Mouse (Mus musculus) heart, postnatal 25 days (tissue): ENCODE measurements at regions not wholly inside any gene's neighbourhood (a gene's known extent, or its start where the extent isn't known, plus 50 kb on each side); places are given as distances from the start of the nearest gene placed in this dataset.
"Not testable (repeated sequence)": the region's sequence is repeated elsewhere in the genome, so short reads cannot be mapped to it uniquely, and the experiment has no call there.

ENCODE experiments used
- DNase-seq: peaks from one replicate; pipeline ENCODE4 v3.0.0; 2022; ENCODE audit warnings: low spot score
- intact Hi-C: fragments of 180-260 bp; cut with DNase I; formaldehyde crosslinking; loops from one replicate; pipeline ENCODE4 v1.15.1; 2025

DNA sequence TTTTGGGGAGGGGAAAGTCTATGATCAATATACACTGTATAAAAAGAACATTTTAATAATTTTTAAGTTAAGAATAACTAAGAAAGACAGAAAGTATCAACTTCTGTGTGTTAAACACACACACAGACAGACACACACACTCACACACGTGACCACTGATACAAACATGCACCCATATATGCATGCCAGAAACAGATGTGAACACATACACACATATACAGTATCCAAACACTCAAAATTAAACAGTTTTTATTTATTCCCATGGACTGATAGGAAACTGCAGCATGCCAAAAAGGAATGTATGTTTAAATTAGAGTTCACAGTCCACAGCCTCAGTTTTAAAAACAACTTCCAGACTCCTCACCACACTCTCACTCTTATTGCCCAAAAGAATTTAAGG, 203.4 kb upstream of the Tbl1x start:
- intact Hi-C loops: no loop called here
- no peak for DNase-seq

DNA sequence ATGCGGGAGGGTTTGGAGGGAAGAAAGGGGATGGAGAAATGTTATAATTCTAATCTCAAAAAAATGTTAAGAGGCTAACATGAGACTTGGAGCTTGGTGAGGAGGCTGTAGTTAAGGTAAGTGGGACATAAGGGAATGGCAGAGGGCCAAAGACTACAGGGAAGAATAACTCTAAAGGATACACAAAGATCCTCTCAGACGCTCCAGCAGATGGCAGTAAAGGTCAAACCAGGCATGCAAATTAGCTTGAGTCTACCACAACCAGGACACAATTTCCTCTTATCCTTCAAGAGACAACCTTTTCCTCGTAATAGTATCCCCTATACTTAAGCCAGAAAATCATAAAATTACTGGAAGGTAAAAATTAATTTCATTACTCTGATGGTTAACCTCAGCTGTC, 196.4 kb upstream of the Tbl1x start:
- no peak for DNase-seq
- intact Hi-C loops: loop anchor here (5.0 kb wide), 4 partner anchors 118 to 408 kb away; partner anchors contain the start of gene Tbl1x

DNA sequence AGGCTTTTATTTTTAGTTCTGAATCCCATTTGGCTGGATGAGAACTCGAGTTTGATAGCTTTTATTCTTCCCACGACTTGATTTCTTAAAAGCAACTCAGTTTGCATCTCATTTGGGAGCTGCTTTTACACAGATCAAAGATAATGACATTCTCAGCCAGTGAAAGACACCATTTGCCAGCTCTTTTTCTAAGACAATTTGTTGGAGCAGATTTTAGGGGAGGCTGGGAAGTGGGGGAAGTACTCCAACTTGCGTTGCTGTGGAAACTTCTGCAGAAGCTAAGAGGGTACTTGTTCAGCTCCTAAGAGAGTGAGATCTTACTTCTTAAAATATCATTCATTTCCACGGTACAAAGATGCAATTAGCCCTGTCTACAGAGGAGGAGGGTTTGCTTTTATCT, 187.2 kb upstream of the Tbl1x start:
- intact Hi-C loops: no loop called here
- no peak for DNase-seq

DNA sequence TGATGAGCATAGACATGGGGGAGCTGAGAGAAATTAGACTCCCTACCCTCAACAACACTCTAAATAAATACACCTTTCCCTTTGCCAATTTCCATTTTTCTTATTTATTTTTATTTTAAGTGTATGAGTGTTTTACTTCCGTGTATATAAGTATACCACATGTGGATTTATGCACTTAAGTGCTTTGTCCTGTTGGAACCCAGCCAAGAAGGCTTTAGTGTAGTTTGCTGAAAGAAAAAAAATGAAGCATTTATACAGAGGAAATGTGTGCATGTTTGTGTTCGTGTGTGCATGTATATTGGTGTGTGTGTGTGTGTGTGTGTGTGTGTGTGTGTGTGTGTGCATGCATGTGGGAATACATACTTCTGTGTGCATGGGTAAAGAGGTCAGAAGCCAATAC, 157.6 kb upstream of the Tbl1x start:
- no peak for DNase-seq
- intact Hi-C loops: no loop called here

DNA sequence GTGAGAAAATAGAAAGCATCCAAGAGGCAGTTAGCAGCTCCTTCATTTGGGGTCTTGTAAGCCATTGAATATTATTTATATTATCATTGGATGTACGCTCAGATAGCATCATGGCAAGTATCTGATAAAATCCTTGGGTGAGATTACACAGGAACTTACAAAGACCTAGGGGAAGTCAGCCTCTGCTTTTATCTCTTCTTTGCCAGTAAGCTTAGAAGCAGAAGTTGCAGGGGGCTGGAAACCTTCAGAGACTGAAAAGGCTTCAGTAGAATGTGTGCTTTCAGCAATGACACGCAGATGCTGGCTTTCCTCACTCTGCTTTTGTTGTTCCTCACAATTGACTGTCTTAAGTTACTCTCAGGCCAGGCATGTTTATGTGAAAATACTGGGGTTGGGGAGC, 150.3 kb upstream of the Tbl1x start:
- intact Hi-C loops: no loop called here
- DNase-seq: no peak

DNA sequence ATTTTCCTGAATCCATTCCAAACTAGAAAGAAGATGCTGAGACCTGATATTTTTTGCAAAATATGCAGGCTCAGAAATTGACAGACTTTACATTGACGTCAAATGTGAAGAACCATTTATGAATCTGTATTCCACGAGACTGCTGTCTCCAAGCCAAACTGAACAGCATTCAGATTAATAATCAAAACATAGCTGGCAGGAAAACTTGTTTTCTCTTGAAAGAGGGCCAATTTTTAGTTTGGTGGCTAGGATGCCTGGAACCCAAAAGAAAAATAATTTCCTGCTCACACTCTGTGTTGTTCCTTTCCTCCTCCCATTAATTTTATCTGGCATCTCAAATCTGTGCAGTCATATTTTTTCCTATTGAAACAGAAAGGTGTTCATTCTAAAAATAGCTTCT, 149.7 kb upstream of the Tbl1x start:
- DNase-seq: no peak
- intact Hi-C loops: no loop called here

DNA sequence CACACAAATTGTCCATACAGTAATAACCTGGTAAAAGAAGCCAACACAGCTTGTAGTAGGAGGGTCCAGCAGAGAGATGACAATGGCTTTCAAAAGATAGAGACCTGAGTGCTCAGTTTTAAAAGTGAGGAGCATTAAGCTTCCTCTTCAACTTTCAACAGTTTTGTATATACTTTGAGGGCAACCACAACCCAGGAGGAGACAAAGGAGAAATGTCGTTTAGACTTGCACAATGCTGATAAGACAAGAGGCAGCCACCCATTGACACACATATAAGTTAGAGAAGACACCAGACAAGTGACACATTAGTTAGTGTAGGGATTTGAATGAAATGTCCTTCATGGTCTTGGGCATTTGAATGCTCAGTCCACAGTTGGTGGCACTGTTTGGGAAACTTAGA, 147.2 kb upstream of the Tbl1x start:
- no peak for DNase-seq
- intact Hi-C loops: no loop called here

DNA sequence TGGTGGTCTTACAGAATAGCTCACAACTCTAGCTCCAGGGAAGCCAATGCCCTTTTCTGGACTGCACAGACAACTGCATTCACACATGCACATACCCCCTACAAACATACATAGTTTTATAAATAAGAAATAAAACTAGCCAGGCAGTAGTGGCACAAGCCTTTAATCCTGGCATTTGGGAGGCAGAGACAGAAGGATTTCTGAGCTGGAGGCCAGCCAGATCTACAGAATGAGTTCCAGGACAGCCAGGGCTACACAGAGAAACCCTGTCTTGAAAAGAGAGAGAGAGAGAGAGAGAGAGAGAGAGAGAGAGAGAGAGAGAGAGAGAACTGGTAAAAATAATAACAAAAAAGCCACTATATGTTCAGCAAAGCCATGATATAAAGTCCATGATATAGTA, 143.5 kb upstream of the Tbl1x start:
- intact Hi-C loops: no loop called here
- DNase-seq: no peak

DNA sequence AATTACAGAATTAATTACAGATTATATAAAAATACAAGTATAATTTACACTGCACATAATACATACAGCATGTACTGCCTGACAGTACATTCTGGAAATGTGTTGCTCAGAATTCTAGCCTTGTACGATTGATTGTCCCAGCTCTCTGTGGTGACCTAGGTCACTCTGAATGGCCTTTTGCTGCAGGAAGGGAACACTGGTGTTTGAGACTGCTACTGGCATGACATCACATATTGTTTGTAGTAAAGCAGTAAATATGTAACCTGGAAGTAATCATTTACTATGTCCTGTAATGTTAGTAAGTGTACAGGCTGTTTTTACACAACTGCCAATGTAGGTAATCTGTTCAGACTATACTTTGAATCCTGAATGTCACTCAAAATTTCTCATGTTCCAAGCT, 123.5 kb upstream of the Tbl1x start:
- DNase-seq: no peak
- intact Hi-C loops: no loop called here

DNA sequence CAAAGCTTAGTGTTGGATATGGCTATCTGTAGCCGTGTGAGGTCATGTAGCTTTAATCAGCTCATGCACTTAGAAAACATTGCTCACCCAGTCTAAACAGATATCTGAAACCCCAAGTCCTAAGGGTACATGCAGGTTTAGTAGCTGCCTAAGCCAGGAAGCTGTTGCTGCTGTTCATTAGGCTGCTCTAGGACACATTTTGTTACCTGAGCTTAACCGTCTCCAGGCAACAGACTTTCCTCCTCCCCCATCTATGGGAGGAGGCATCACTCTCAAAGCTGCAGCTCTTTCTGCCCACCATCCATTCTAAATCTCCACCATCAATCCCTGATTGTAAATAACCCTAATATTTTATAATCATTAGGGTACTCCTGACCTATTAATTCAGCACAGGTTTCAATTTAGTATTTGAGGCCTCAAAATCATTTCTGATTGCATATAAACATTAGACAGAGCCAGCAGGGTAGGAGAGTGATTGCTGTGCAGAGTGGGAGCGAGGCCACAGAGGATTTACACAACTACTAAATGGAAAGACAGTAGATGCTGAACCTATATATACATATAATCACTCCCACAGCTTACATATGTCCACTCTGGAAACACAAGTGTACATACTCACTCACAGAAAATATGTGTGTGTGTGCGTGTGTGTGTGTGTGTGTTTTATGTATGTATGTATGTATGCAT, 118.9 kb upstream of the Tbl1x start:
- intact Hi-C loops: no loop called here
- no peak for DNase-seq

DNA sequence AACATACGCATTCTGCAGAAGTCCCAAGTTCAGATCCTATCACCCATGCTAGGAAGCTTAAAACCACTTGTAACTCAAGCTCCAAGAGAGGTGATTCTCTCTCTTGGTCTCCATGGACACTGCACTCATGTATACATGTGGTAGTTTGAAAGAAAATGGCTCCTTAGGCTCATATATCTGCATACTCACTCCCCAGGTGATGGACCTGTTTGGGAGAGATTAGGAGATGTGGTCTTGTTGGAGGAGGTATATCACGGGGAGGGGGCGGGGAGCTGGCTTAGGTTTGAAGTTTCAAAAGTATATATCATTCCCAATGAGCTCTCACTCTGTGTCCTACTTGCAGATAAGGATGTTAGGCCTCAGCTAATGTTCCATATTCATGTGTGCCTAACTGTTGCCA, 103.9 kb upstream of the Tbl1x start:
- DNase-seq: no peak
- intact Hi-C loops: no loop called here

DNA sequence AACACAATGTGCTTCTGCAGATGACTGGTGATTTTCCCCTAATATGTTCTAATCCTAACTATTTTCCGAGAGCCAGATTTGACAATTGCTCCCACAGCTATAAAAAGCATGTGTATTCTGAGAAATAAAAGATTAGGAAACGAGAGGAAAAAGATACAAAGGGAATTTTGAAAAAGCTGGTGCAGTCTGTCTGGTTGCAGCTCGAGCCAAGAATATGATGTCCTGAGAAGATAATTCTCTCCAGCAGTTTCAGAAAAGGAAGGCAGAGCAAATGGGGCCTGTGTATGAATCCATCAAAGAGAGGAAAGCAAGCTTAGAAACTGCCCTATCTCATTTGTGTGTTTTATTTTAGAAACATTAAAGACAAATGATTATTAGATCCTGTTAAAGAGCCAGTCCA, 102.9 kb upstream of the Tbl1x start:
- no peak for DNase-seq
- intact Hi-C loops: no loop called here

DNA sequence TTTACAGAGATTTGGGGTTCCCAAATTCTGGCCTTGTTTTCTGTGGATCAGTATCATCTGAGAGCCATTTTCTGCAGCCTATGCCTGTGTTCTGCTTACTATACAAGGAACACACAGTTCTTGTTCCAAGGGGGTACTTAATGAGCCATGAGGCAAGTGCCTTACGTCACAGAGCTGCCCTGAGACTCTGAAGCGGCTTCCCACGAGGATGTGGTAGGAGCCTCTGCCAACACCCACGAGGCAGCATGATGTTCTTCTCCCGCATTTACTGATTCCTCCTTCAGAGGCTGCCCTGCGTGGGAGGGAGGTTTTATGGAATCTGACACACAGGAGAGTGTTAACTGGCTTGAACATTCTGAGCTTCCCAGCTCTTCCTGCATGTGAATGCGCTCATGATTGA, 101.4 kb upstream of the Tbl1x start:
- intact Hi-C loops: no loop called here
- DNase-seq: peak; percentile 33

DNA sequence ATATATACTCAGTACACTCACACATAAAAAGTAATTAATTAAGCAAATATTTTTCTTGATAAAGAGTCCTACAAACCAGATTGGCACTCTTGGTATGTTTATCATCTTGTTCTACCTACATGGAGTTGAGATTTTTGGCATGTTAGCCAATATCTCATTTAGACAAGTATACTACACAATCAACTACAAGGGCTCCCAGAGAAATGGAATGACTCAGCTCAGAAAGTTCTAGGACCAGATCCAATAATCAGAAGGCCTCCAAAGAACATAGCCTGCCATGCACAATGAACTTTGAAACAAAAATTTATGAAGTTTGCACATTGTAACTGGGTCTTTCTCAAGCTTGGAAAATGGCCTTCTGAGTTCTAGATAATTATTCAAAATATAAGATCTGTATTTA, 100.0 kb upstream of the Tbl1x start:
- no peak for DNase-seq
- intact Hi-C loops: no loop called here

DNA sequence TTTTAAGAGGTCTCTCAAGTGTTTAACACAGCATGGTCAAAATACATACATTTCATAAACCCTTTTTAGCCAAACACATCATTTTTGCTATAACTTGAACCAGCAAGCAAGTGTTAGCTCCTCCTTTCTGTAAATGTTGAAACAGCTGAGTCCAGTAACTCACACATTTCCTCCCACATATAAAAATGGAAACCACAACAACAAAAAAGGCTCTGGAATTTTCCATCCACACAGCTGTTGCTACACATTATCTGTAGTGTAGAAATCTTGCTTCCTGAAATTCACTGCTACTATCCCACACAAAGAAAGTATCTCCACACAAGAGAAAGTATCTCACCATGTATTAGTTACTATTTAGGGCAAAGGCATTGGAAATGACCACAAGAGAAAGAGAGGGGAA, 96.7 kb upstream of the Tbl1x start:
- no peak for DNase-seq
- intact Hi-C loops: no loop called here

DNA sequence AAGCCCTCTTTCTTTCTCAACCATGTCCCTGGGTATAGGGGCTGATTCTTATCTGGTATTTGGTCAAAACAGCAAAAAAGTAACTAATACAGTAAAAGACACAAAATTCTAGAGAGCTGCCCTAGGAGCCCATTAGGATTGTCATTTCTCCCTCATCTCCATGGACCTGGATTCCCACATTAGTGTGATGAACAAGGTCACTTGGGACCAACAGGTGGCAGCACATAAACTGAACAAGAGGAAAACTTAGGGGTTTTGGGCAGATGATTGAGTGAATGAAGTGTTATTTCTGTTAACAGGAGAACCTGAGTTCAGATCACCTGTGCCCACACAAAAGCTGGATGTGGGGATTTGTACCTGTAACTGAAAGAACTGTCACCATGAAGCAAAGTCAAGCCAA, 93.0 kb upstream of the Tbl1x start:
- intact Hi-C loops: loop anchor here (5.0 kb wide), 1 partner anchor 220 kb away; no protein-coding TSS in a partner anchor
- DNase-seq: no peak

DNA sequence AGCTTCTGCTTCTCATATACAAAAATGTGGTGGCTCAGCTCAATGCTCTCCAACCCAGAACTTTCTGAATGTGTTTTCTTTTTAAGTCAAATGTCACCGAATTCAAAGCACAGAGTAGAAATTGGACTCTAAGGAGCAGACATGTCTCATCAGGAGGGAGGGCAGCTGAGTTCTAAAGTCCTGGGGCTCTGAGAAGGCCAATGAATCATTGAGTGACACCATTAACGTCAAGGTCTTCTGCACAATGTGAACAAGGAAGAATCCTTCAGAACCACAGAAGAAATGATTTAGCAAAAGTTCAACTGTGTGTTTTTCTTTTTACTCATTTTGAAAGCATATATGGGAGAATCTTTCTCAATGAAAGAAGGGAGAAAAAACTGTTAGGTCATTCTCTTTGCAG, 88.6 kb upstream of the Tbl1x start:
- no peak for DNase-seq
- intact Hi-C loops: no loop called here

DNA sequence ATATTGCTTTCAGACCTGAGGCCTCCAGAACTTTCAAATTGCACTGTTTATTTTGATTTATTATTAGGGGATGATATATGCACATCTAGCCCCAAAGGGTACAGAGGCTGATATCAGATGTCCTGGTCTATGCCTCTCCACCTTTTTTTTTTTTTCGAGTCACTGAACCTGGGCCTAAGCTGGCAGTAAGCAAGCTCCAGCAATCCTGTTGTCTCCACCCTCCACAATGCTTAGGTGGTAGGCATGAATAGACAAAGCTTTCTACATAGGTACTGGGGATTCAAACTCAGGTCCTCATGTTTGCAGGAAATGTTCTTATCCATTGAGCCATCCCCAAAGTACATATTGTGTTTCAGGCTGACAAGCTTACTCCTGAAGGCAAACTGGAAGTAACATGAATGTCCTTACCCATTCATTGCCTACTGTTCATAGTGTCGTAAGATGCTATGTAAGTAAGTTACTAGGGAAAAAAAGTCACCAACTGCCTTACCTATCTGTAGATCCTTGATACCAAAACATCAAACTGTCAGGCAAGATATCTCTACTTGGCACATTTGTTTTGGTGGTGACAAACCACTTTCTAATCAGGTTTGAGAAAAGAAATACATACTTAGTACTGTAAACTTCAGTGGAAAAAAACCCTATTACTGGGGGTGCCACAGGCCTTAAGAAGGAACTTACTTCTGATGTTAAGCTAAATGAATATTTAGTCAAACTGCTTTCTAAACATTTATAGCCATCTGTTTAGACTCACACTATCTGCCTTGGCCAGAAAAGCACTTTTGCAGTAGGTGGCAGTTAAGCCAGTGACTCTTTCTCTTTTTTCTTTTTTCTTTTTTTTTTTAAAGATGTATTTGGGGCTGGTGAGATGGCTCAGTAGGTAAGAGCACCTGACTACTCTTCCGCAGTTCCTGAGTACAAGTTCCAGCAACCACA, 85.8 kb upstream of the Tbl1x start:
- intact Hi-C loops: no loop called here
- DNase-seq: no peak

DNA sequence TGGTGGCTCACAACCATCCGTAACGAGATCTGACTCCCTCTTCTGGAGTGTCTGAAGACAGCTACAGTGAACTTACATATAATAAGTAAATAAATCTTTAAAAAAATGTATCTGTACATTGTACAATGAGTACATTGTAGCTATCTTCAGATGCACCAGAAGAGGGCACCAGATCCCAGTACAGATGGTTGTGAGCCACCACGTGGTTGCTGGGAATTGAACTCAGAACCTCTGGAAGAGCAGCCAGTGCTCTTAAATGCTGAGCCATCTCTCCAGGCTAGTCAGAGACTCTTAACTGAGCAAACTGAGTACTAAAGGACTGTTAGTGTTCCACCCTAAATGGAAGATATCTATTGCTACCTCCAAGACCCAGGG, 85.1 kb upstream of the Tbl1x start:
- intact Hi-C loops, DNase-seq: not testable (repeated sequence)

DNA sequence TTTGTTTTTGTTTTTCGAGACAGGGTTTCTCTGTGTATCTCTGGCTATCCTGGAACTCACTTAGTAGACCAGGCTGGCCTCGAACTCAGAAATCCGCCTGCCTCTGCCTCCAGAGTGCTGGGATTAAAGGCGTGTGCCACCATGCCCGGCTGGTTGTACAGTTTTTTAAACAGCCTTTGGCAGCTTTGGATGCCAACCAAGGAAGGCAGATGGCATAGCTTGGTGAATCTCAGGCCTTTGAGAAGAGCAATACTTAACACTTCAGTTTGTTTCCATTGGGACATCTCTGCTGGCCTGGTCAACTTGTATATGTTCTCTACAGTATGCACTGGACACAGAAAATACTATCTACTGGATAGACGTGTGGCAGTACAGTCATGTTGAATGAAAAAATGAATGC, 84.0 kb upstream of the Tbl1x start:
- DNase-seq, intact Hi-C loops: not testable (repeated sequence)

DNA sequence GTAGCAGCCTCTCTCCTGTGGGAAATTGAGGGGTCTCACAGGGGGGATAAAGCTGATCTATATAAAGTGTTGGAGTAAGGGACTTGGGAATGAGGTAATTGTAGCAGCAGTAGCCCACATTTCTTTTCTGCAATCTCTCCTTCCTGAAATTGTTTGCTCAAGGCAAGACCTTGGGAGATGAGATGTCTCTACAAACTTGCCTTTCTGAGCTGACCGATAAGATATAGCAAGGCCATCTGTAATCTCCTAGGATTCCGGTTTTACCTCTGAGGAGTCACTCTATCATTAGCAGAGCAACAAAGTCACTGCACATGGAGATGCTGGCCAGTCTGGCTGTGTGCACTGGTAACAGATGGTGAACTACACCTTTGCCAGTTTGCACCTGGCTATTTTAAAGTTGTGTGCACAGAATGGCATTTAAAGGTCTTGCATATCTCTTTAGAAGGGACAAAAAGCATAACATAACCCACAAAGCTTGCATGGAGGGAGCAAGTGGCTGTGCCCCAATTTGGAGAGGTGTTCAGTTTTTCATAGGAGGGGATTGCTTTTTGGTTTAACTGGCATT, 78.7 kb upstream of the Tbl1x start:
- intact Hi-C loops: loop anchor here (5.0 to 10.0 kb wide), 4 partner anchors 120 to 363 kb away; partner anchors contain the start of gene Prkx
- DNase-seq: no peak
